ENCODE assay signal across 21 mouse cellular contexts in genomic region chr1:155608524-155608923, GRCm38 (mm10).
"Had no signal": no experiment of that assay in that cellular context is flagged by ENCODE, and none has a peak within 500 bp of the region (broad histone marks: within the 10 kb centered on the region; RNA-seq: fewer than 3 reads in every experiment).

No protein-coding gene starts in this region.

- DNase-seq: cerebellum, adult 8-10 months; cerebellum, adult 9-10 months; cerebellum, adult 9-11 months; cerebellum, postnatal 10 days; cerebellum, postnatal 14 days; cerebellum, postnatal 25 days; cerebellum, postnatal 36 days; embryo, embryonic 11 days; forebrain, postnatal 0 days; gastrocnemius, adult 2 months; gastrocnemius, postnatal 10 days; gastrocnemius, postnatal 14 days; gastrocnemius, postnatal 25 days; gastrocnemius, postnatal 36 days; heart, adult 11 months; heart, adult 18-20 months; heart, adult 2 months had no signal

- ATAC-seq: forebrain, embryonic 13.5 days; forebrain, embryonic 14.5 days; forebrain, embryonic 15.5 days; forebrain, embryonic 16.5 days; forebrain, postnatal 0 days had no signal
